Mouse (Mus musculus) limb, embryonic 12.5 days (tissue): ENCODE results near the gene Apex1. TPM values are rescaled to one million over a fixed set of nuclear protein-coding genes. Genes with fewer than 3 reads are reported as not detected.
"Not testable (repeated sequence)": the region's sequence is repeated elsewhere in the genome, so short reads cannot be mapped to it uniquely, and the experiment has no call there.

Source experiments
- ATAC-seq: fragments of 200-750 bp; cut with Nextera tagmentation; 2 replicates; pipeline ENCODE4 v1.8.0; 2017; ENCODE audit warnings: low read depth, moderate TSS enrichment; ENCODE audit not compliant: insufficient number of reproducible peaks, insufficient read depth, low FRiP score, low TSS enrichment
- H3K27ac ChIP-seq: fragments of 300-500 bp; sonication (generic); 2 replicates; pipeline ENCODE4 v1.5.1; 2016; ENCODE audit warnings: mild to moderate bottlenecking, moderate library complexity
- H3K27me3 ChIP-seq: fragments of 300-500 bp; sonication (generic); 2 replicates; pipeline ENCODE4 v1.6.1; 2016; ENCODE audit warnings: mild to moderate bottlenecking, moderate library complexity
- H3K36me3 ChIP-seq: fragments of 300-500 bp; sonication (generic); 2 replicates; pipeline ENCODE4 v1.6.1; 2016; ENCODE audit warnings: mild to moderate bottlenecking, moderate library complexity
- H3K4me1 ChIP-seq: fragments of 300-500 bp; sonication (generic); replicated peaks from 2 replicates; pipeline ENCODE4 v1.6.1; 2016
- H3K4me2 ChIP-seq: fragments of 300-500 bp; sonication (generic); 2 replicates; pipeline ENCODE4 v1.6.1; 2016; ENCODE audit warnings: mild to moderate bottlenecking, moderate library complexity
- H3K4me3 ChIP-seq: fragments of 300-500 bp; sonication (generic); replicated peaks from 2 replicates; pipeline ENCODE4 v1.5.1; 2016; ENCODE audit warnings: mild to moderate bottlenecking
- H3K9ac ChIP-seq: fragments of 300-500 bp; sonication (generic); replicated peaks from 2 replicates; pipeline ENCODE4 v1.6.1; 2016; ENCODE audit warnings: mild to moderate bottlenecking, moderate library complexity
- H3K9me3 ChIP-seq: fragments of 300-500 bp; sonication (generic); 2 replicates; pipeline ENCODE4 v1.6.1; 2016; ENCODE audit warnings: mild to moderate bottlenecking, moderate library complexity
- WGBS: fragments of 180-500 bp; shearing (Covaris S2); methylation state at CpG from one replicate; pipeline ENCODE4 v1.1.7; 2016; 5-methylcytosine and 5-hydroxymethylcytosine counted together
- polyA plus RNA-seq: library from polyadenylated mRNA; unstranded; fragments of >200 nt; fragmentation: Nextera tagmentation; extraction: Ambion mirVana; gene quantifications from 2 replicates; pipeline ENCODE4 v1.2.1, GENCODE M21; 2016

Apex1 gene
- polyA plus RNA-seq, 1 experiment from 2014 or later: 374 TPM

- no peaks in the 10 kb centered on the region for H3K9me3 ChIP-seq
- H3K36me3 ChIP-seq: peaks cover 36% of the 10 kb centered on the region
- H3K4me1 ChIP-seq: peaks cover 21% of the 10 kb centered on the region
- H3K4me2 ChIP-seq: peak overlapping the region; percentile 69
- H3K27ac ChIP-seq: peak overlapping the region; percentile 82; the same call in 1 of the 2 replicates
- peak overlapping the region; percentile 95 for H3K4me3 ChIP-seq
- 18% methylated on average over 10 of the region's 10 CpGs for WGBS
- ATAC-seq: no peak
- no peaks in the 10 kb centered on the region for H3K27me3 ChIP-seq
- peak overlapping the region; percentile 91 for H3K9ac ChIP-seq
Measured at GRCm38 (mm10) chr14:50929951-50930350, 5.2 kb downstream of the Apex1 start.

GRCm38 (mm10) chr14:50930377-50930753 lies 5.6 kb downstream of the Apex1 start:
- ATAC-seq: peak; percentile 38
- peaks cover 21% of the 10 kb centered on the region for H3K4me1 ChIP-seq
- WGBS: 0% methylated on average over 38 of the region's 38 CpGs
- no peaks in the 10 kb centered on the region for H3K9me3 ChIP-seq
- H3K27ac ChIP-seq: peak overlapping the region; percentile 82
- H3K4me3 ChIP-seq: peak overlapping the region; percentile 95
- H3K4me2 ChIP-seq: peak overlapping the region; percentile 69
- H3K27me3 ChIP-seq: no peaks in the 10 kb centered on the region
- H3K36me3 ChIP-seq: peaks cover 36% of the 10 kb centered on the region
- H3K9ac ChIP-seq: peak overlapping the region; percentile 91

- Histone ChIP-seq H3K4me1 (peaks cover 19% of the 10 kb centered on the region), H3K36me3 (peaks cover 36% of the 10 kb centered on the region)
Measured at GRCm38 (mm10) chr14:50930754-50931492, 6.2 kb downstream of the Apex1 start, which contains the start of the genes Pip4p1 and Pnp. Gene Pip4p1, minus strand, starts transcription at chr14:50930856. Gene Pnp, plus strand, starts transcription at chr14:50931082.

GRCm38 (mm10) chr14:50931493-50932020 lies 6.8 kb downstream of the Apex1 start:
- Histone ChIP-seq H3K9me3 (no peaks in the 10 kb centered on the region), H3K4me3 (peak overlapping the region; percentile 95), H3K27me3 (no peaks in the 10 kb centered on the region), H3K27ac (peak overlapping the region; percentile 88), H3K36me3 (peaks cover 30% of the 10 kb centered on the region), H3K4me2 (peak overlapping the region; percentile 69), H3K4me1 (peaks cover 13% of the 10 kb centered on the region), H3K9ac (peak overlapping the region; percentile 50)
- ATAC-seq: no peak
- 14% methylated on average over 12 of the region's 12 CpGs for WGBS

More at GRCm38 (mm10) chr14:50930754-50931492, 6.2 kb downstream of the Apex1 start, which contains the start of the genes Pip4p1 and Pnp:
- Histone ChIP-seq H3K4me2 (peak within 1 kb of the TSS; percentile 69), H3K9me3 (no peaks in the 10 kb centered on the region), H3K27me3 (no peaks in the 10 kb centered on the region), H3K27ac (peak within 1 kb of the TSS; percentile 88), H3K4me3 (peak within 1 kb of the TSS; percentile 95), H3K9ac (peak within 1 kb of the TSS; percentile 91)
- WGBS: under 1% methylated on average over 60 of the region's 68 CpGs
- peak; percentile 100 for ATAC-seq

GRCm38 (mm10) chr14:50936649-50937048 lies 11.9 kb downstream of the Apex1 start:
- no peak overlapping the region for H3K4me2 ChIP-seq
- no peak overlapping the region for H3K27ac ChIP-seq
- no peak overlapping the region for H3K9ac ChIP-seq
- no peak for ATAC-seq
- no peaks in the 10 kb centered on the region for H3K9me3 ChIP-seq
- H3K4me3 ChIP-seq: no peak overlapping the region
- H3K4me1 ChIP-seq: 0 out of 2 replicates have a peak, but pooled peaks cover under 1% of the 10 kb centered on the region
- no peaks in the 10 kb centered on the region for H3K36me3 ChIP-seq
- no peaks in the 10 kb centered on the region for H3K27me3 ChIP-seq
- 69% methylated on average over 1 of the region's 1 CpGs for WGBS

GRCm38 (mm10) chr14:50938119-50938908 lies 13.5 kb downstream of the Apex1 start:
- Histone ChIP-seq H3K27me3 (no peaks in the 10 kb centered on the region), H3K9me3 (no peaks in the 10 kb centered on the region), H3K27ac (no peak overlapping the region), H3K4me1 (no peaks in the 10 kb centered on the region), H3K36me3 (no peaks in the 10 kb centered on the region), H3K4me2 (no peak overlapping the region), H3K4me3 (no peak overlapping the region), H3K9ac (no peak overlapping the region)
- ATAC-seq: no peak
- WGBS: 90% methylated on average over 3 of the region's 3 CpGs

GRCm38 (mm10) chr14:50938940-50939339 lies 14.2 kb downstream of the Apex1 start:
- no peaks in the 10 kb centered on the region for H3K36me3 ChIP-seq
- H3K27me3 ChIP-seq: no peaks in the 10 kb centered on the region
- 46% methylated on average over 2 of the region's 2 CpGs for WGBS
- 0 out of 2 replicates have a peak, but pooled peaks cover 1% of the 10 kb centered on the region for H3K4me1 ChIP-seq
- H3K9me3 ChIP-seq: no peaks in the 10 kb centered on the region
- no peak overlapping the region for H3K4me2 ChIP-seq
- no peak for ATAC-seq
- H3K27ac ChIP-seq: no peak overlapping the region
- no peak overlapping the region for H3K4me3 ChIP-seq
- H3K9ac ChIP-seq: no peak overlapping the region

- Histone ChIP-seq H3K27ac (peak within 1 kb of the TSS; percentile 93), H3K9ac (peak within 1 kb of the TSS; percentile 56), H3K4me3 (peak within 1 kb of the TSS; percentile 49), H3K4me2 (peak within 1 kb of the TSS; percentile 69), H3K27me3 (no peaks in the 10 kb centered on the region), H3K4me1 (0 out of 2 replicates have a peak, but pooled peaks cover 8% of the 10 kb centered on the region), H3K36me3 (peaks cover 6% of the 10 kb centered on the region; the same call in 1 of the 2 replicates), H3K9me3 (no peaks in the 10 kb centered on the region)
- 19% methylated on average over 31 of the region's 31 CpGs for WGBS
- ATAC-seq: peak; percentile 99
Measured at GRCm38 (mm10) chr14:50943932-50944667, 19.3 kb downstream of the Apex1 start, which contains the start of gene Gm49342. Gene Gm49342, plus strand, starts transcription at chr14:50944517.

GRCm38 (mm10) chr14:50944668-50945033 lies 19.9 kb downstream of the Apex1 start:
- not testable (repeated sequence) for H3K4me1 ChIP-seq, H3K9me3 ChIP-seq, H3K36me3 ChIP-seq, H3K27me3 ChIP-seq
- H3K9ac ChIP-seq: peak overlapping the region; percentile 56
- peak; percentile 95 for ATAC-seq
- WGBS: under 1% methylated on average over 14 of the region's 15 CpGs
- peak overlapping the region; percentile 69 for H3K4me2 ChIP-seq
- H3K27ac ChIP-seq: peak overlapping the region; percentile 93
- peak overlapping the region; percentile 49 for H3K4me3 ChIP-seq

- not testable (repeated sequence) for ATAC-seq, H3K27me3 ChIP-seq, H3K4me1 ChIP-seq, H3K36me3 ChIP-seq, H3K9me3 ChIP-seq
- Histone ChIP-seq H3K4me3 (peak overlapping the region; percentile 49), H3K4me2 (peak overlapping the region; percentile 69), H3K27ac (peak overlapping the region; percentile 93), H3K9ac (peak overlapping the region; percentile 56)
- 12% methylated on average over 6 of the region's 6 CpGs for WGBS
Measured at GRCm38 (mm10) chr14:50945081-50945480, 20.3 kb downstream of the Apex1 start.
